Mouse (Mus musculus): ENCODE results near the gene Kcnd2. TPM values are rescaled to one million over a fixed set of nuclear protein-coding genes. Genes with fewer than 3 reads are reported as not detected.
A peak's percentile ranks its signal among the peaks of the same experiment; 100 is the strongest.
"Not testable (repeated sequence)": the region's sequence is repeated elsewhere in the genome, so short reads cannot be mapped to it uniquely, and the experiment has no call there.

Gene Kcnd2
- polyA plus RNA-seq, 1 experiment from 2014 or later = 1.2 TPM

- DNase-seq (ENCODE audit: low spot score); H3K36me3 ChIP-seq (ENCODE audit: control insufficient read depth, insufficient read depth, low read length); H3K4me3 ChIP-seq (ENCODE audit: low read depth, low read length); H3K4me1 ChIP-seq (ENCODE audit: control insufficient read depth, insufficient read depth, low read length); H3K27me3 ChIP-seq (replicated peaks; ENCODE audit: control insufficient read depth, insufficient read depth, low read length); H3K9ac ChIP-seq (ENCODE audit: low read depth, low read length); ATAC-seq (ENCODE audit: low read depth); H3K9me3 ChIP-seq (ENCODE audit: control insufficient read depth, low read length); H3K27ac ChIP-seq (replicated peaks; ENCODE audit: low read depth, low read length); H3K4me2 ChIP-seq (ENCODE audit: low read depth, low read length): not testable (repeated sequence)
- WGBS = 88% methylated on average over 3 of the region's 3 CpGs
Observed at GRCm38 (mm10) chr6:21385298-21385697, 170.0 kb downstream of the Kcnd2 start.

GRCm38 (mm10) chr6:21391776-21392175 lies 176.5 kb downstream of the Kcnd2 start:
- no peak for DNase-seq (ENCODE audit: low spot score)

GRCm38 (mm10) chr6:21413656-21414055 lies 198.4 kb downstream of the Kcnd2 start:
- no peaks in the 10 kb centered on the region for H3K36me3 ChIP-seq (ENCODE audit: control insufficient read depth, insufficient read depth, low read length)
- H3K4me3 ChIP-seq (ENCODE audit: low read depth, low read length) = no peak overlapping the region
- no peak overlapping the region for H3K27ac ChIP-seq (replicated peaks; ENCODE audit: low read depth, low read length)
- no peaks in the 10 kb centered on the region for H3K4me1 ChIP-seq (ENCODE audit: control insufficient read depth, insufficient read depth, low read length)
- H3K9me3 ChIP-seq (ENCODE audit: control insufficient read depth, low read length) = no peaks in the 10 kb centered on the region
- H3K4me2 ChIP-seq (ENCODE audit: low read depth, low read length) = no peak overlapping the region
- H3K9ac ChIP-seq (ENCODE audit: low read depth, low read length) = no peak overlapping the region
- no peaks in the 10 kb centered on the region for H3K27me3 ChIP-seq (replicated peaks; ENCODE audit: control insufficient read depth, insufficient read depth, low read length)
- no peak for DNase-seq (ENCODE audit: low spot score)
- no peak for ATAC-seq (ENCODE audit: low read depth)
- WGBS = 91% methylated on average over 3 of the region's 3 CpGs

More at GRCm38 (mm10) chr6:21391776-21392175, 176.5 kb downstream of the Kcnd2 start:
- Histone ChIP-seq H3K36me3 (ENCODE audit: control insufficient read depth, insufficient read depth, low read length) (no peaks in the 10 kb centered on the region), H3K4me1 (ENCODE audit: control insufficient read depth, insufficient read depth, low read length) (no peaks in the 10 kb centered on the region), H3K27ac (replicated peaks; ENCODE audit: low read depth, low read length) (no peak overlapping the region), H3K27me3 (replicated peaks; ENCODE audit: control insufficient read depth, insufficient read depth, low read length) (no peaks in the 10 kb centered on the region), H3K9ac (ENCODE audit: low read depth, low read length) (no peak overlapping the region), H3K4me2 (ENCODE audit: low read depth, low read length) (no peak overlapping the region), H3K9me3 (ENCODE audit: control insufficient read depth, low read length) (no peaks in the 10 kb centered on the region), H3K4me3 (ENCODE audit: low read depth, low read length) (no peak overlapping the region)
- no peak for ATAC-seq (ENCODE audit: low read depth)
- 89% methylated on average over 4 of the region's 4 CpGs for WGBS

GRCm38 (mm10) chr6:21418246-21418645 lies 202.9 kb downstream of the Kcnd2 start:
- Histone ChIP-seq H3K4me2 (ENCODE audit: low read depth, low read length) (no peak overlapping the region), H3K9ac (ENCODE audit: low read depth, low read length) (no peak overlapping the region), H3K4me1 (ENCODE audit: control insufficient read depth, insufficient read depth, low read length) (no peaks in the 10 kb centered on the region), H3K9me3 (ENCODE audit: control insufficient read depth, low read length) (no peaks in the 10 kb centered on the region), H3K4me3 (ENCODE audit: low read depth, low read length) (no peak overlapping the region), H3K36me3 (ENCODE audit: control insufficient read depth, insufficient read depth, low read length) (no peaks in the 10 kb centered on the region), H3K27me3 (replicated peaks; ENCODE audit: control insufficient read depth, insufficient read depth, low read length) (no peaks in the 10 kb centered on the region), H3K27ac (replicated peaks; ENCODE audit: low read depth, low read length) (no peak overlapping the region)
- ATAC-seq (ENCODE audit: low read depth) = no peak
- WGBS = 72% methylated on average over 6 of the region's 6 CpGs
- no peak for DNase-seq (ENCODE audit: low spot score)

- no peaks in the 10 kb centered on the region for H3K27me3 ChIP-seq (replicated peaks; ENCODE audit: control insufficient read depth, insufficient read depth, low read length)
- H3K9me3 ChIP-seq (ENCODE audit: control insufficient read depth, low read length) = no peaks in the 10 kb centered on the region
- 74% methylated on average over 4 of the region's 4 CpGs for WGBS
- H3K4me1 ChIP-seq (ENCODE audit: control insufficient read depth, insufficient read depth, low read length) = no peaks in the 10 kb centered on the region
- DNase-seq (ENCODE audit: low spot score) (no peak), ATAC-seq (ENCODE audit: low read depth) (no peak)
- H3K4me2 ChIP-seq (ENCODE audit: low read depth, low read length) = no peak overlapping the region
- H3K9ac ChIP-seq (ENCODE audit: low read depth, low read length) = no peak overlapping the region
- H3K4me3 ChIP-seq (ENCODE audit: low read depth, low read length) = no peak overlapping the region
- H3K36me3 ChIP-seq (ENCODE audit: control insufficient read depth, insufficient read depth, low read length) = no peaks in the 10 kb centered on the region
- H3K27ac ChIP-seq (replicated peaks; ENCODE audit: low read depth, low read length) = no peak overlapping the region
Observed at GRCm38 (mm10) chr6:21424202-21424785, 209.0 kb downstream of the Kcnd2 start.

- H3K36me3 ChIP-seq (ENCODE audit: control insufficient read depth, insufficient read depth, low read length) = no peaks in the 10 kb centered on the region
- no peaks in the 10 kb centered on the region for H3K27me3 ChIP-seq (replicated peaks; ENCODE audit: control insufficient read depth, insufficient read depth, low read length)
- no peak overlapping the region for H3K9ac ChIP-seq (ENCODE audit: low read depth, low read length)
- ATAC-seq (ENCODE audit: low read depth) = no peak
- H3K4me1 ChIP-seq (ENCODE audit: control insufficient read depth, insufficient read depth, low read length) = no peaks in the 10 kb centered on the region
- no peaks in the 10 kb centered on the region for H3K9me3 ChIP-seq (ENCODE audit: control insufficient read depth, low read length)
- no peak overlapping the region for H3K4me3 ChIP-seq (ENCODE audit: low read depth, low read length)
- 100% methylated on average over 1 of the region's 1 CpGs for WGBS
- no peak for DNase-seq (ENCODE audit: low spot score)
- no peak overlapping the region for H3K4me2 ChIP-seq (ENCODE audit: low read depth, low read length)
- no peak overlapping the region for H3K27ac ChIP-seq (replicated peaks; ENCODE audit: low read depth, low read length)
Observed at GRCm38 (mm10) chr6:21431120-21431519, 215.8 kb downstream of the Kcnd2 start.

GRCm38 (mm10) chr6:21464719-21465118 lies 249.4 kb downstream of the Kcnd2 start:
- ATAC-seq (ENCODE audit: low read depth) (no peak), DNase-seq (ENCODE audit: low spot score) (no peak)
- Histone ChIP-seq H3K4me1 (ENCODE audit: control insufficient read depth, insufficient read depth, low read length) (no peaks in the 10 kb centered on the region), H3K4me2 (ENCODE audit: low read depth, low read length) (no peak overlapping the region), H3K9me3 (ENCODE audit: control insufficient read depth, low read length) (no peaks in the 10 kb centered on the region), H3K27me3 (replicated peaks; ENCODE audit: control insufficient read depth, insufficient read depth, low read length) (no peaks in the 10 kb centered on the region), H3K36me3 (ENCODE audit: control insufficient read depth, insufficient read depth, low read length) (no peaks in the 10 kb centered on the region), H3K9ac (ENCODE audit: low read depth, low read length) (no peak overlapping the region), H3K27ac (replicated peaks; ENCODE audit: low read depth, low read length) (no peak overlapping the region), H3K4me3 (ENCODE audit: low read depth, low read length) (no peak overlapping the region)

GRCm38 (mm10) chr6:21471891-21472544 lies 256.7 kb downstream of the Kcnd2 start:
- H3K4me1 ChIP-seq (ENCODE audit: control insufficient read depth, insufficient read depth, low read length) = no peaks in the 10 kb centered on the region
- no peak overlapping the region for H3K4me2 ChIP-seq (ENCODE audit: low read depth, low read length)
- H3K27me3 ChIP-seq (replicated peaks; ENCODE audit: control insufficient read depth, insufficient read depth, low read length) = no peaks in the 10 kb centered on the region
- no peak overlapping the region for H3K27ac ChIP-seq (replicated peaks; ENCODE audit: low read depth, low read length)
- no peak overlapping the region for H3K9ac ChIP-seq (ENCODE audit: low read depth, low read length)
- H3K9me3 ChIP-seq (ENCODE audit: control insufficient read depth, low read length) = no peaks in the 10 kb centered on the region
- 58% methylated on average over 1 of the region's 1 CpGs for WGBS
- ATAC-seq (ENCODE audit: low read depth) (no peak), DNase-seq (ENCODE audit: low spot score) (peak; percentile 12)
- H3K4me3 ChIP-seq (ENCODE audit: low read depth, low read length) = no peak overlapping the region
- H3K36me3 ChIP-seq (ENCODE audit: control insufficient read depth, insufficient read depth, low read length) = no peaks in the 10 kb centered on the region

GRCm38 (mm10) chr6:21482714-21483113 lies 267.4 kb downstream of the Kcnd2 start:
- H3K4me2 ChIP-seq (ENCODE audit: low read depth, low read length) = no peak overlapping the region
- no peaks in the 10 kb centered on the region for H3K36me3 ChIP-seq (ENCODE audit: control insufficient read depth, insufficient read depth, low read length)
- H3K9me3 ChIP-seq (ENCODE audit: control insufficient read depth, low read length) = no peaks in the 10 kb centered on the region
- H3K4me3 ChIP-seq (ENCODE audit: low read depth, low read length) = no peak overlapping the region
- ATAC-seq (ENCODE audit: low read depth) (no peak), DNase-seq (ENCODE audit: low spot score) (no peak)
- no peak overlapping the region for H3K9ac ChIP-seq (ENCODE audit: low read depth, low read length)
- no peaks in the 10 kb centered on the region for H3K4me1 ChIP-seq (ENCODE audit: control insufficient read depth, insufficient read depth, low read length)
- WGBS = 83% methylated on average over 2 of the region's 2 CpGs
- no peak overlapping the region for H3K27ac ChIP-seq (replicated peaks; ENCODE audit: low read depth, low read length)
- H3K27me3 ChIP-seq (replicated peaks; ENCODE audit: control insufficient read depth, insufficient read depth, low read length) = no peaks in the 10 kb centered on the region

Measured in embryonic facial prominence, embryonic 14.5 days (tissue).